Mouse (Mus musculus) kidney, adult 8-10 months (tissue): ENCODE measurements around the gene Cd22.
A peak's percentile ranks its signal among the peaks of the same experiment; 100 is the strongest.
"Not testable (repeated sequence)": the region's sequence is repeated elsewhere in the genome, so short reads cannot be mapped to it uniquely, and the experiment has no call there.

Source experiments
- DNase-seq, 2 experiments: peaks; one replicate each; pipeline ENCODE4 v3.0.0; 2022

The Cd22 gene

DNA sequence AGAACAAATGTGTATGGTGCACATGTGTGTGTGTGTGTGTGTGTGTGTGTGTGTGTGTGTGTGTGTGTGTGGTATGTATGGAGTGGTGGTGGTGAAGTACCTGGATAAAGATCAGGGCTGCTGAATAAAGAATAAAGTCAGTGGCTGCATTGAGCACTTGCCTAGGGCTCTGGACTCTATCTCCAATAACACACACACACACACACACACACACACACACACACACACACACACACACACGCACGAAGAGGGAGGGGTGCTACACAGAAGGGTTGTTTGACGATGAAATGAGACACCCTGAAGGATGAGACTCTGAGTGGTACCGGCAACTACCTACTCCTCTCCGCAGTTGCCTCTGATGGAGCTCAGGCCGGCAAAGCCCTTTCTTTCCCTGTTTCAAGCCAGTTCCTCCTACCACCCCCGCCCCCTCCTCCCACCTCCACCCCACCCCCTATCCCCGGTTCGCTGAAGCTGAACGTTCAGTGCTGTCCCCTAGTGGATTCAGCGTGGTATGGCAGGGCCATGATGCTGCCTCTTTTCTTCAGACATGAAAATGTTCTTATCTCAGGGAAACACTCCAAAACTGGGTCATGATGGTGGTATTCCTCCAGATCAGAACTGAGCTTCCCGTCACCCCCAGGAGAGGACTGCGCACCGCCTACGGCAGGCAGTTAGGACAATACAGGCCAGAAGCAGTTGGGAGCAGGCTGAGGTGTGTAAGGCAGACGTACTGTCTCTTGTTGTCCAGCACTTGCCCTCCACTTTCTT, 20.3 kb downstream of the Cd22 start:
- peak in 1 of 2 experiments; percentile 42 for DNase-seq

DNA sequence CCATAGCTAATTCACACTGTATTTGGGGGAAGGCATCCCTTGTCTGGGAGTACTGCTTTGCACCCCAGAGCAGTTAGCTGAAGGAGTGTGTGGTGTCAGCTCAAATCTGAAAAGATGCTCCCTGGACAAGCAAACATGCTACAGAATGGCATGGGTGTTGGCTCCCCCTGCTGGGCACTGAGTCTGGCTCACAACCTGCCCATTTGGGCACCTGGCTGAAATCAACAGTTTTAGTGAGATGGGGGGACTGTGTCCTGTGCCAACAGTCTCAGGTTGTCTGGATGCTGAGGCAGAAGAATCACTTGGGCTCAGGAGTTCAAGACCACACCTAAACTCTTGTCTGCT, 20.9 kb downstream of the Cd22 start:
- peak; percentile 51 to 84 for DNase-seq

DNA sequence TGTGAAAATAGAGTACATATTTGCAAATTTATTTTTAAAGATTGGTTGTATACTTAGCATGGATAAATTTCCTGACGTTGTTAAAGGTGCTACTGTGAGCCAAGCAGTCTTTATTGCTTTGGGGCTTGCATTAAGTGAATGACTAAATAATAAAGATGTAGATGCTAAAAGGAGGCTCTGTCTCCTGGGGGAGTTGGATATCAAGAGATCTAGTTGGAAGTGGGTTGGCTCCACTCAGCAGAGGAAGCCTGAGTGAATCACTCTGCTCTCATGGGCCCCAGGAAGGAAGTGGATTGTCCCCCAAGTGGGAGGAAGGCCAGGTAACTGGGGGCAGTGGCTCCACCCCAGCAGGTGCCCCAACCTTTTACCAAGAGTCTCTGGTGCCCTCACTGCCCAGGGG, 22.4 kb downstream of the Cd22 start:
- DNase-seq: no peak

DNA sequence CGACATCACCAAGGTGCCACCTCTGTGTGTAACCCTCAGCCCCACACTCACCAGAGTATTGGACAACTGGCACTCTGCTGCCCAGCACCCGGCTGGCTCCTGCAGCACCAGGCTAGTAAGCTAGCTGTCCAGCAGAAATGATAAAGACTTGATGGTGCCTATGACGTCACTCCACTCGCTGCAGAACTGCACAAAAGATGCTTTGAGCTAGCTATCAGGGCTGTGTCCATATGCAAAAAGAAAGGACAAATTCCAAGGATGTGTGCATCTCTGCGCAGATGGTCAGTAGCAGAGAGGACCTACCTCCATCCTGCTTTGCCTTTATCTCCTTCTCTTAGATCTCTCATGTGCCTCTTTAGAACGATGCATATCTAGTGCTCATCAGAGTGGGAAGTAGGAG, 24.1 kb downstream of the Cd22 start, which contains the start of gene Ffar3:
Ffar3 (minus strand) TSS at position 101 of the 400 bp plus-strand sequence.
- DNase-seq: no peak

DNA sequence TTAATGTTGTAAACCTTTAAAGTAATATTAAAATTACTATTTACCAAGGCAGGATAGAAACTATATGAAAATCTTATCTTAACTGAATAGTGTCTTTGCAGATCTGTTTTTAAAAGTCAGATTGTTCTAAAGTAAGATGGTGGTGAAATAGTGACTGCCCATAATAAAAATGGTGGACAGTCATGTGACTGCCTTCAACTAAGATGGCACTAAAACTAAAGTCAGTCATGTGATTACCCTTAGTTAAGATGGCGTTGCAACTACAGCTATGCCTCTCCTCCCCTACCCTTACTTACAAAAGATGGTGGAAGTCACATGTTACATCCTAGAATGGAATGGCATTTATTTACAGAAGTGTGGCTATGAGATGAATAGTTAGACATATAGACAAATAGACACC, 28.7 kb downstream of the Cd22 start:
- no peak for DNase-seq

DNA sequence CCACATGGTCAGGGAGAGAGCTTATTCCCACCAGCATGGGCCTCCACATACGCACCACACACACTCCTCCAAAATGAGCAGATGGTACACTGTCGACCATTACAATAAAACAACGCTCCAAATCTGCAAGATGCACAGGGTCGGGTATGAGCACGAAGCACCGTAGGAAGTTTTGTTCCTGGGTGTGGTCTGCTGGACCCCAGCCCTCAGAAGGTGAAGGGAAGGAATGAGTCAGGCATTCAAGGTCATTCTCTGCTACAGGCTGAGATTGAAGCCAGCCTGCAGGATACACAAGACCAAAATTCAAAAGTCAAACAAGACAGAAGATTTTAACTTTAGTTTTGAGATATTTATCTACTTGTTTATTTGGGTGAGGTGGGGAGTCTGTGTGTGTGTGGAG, 32.2 kb downstream of the Cd22 start:
- DNase-seq: no peak

DNA sequence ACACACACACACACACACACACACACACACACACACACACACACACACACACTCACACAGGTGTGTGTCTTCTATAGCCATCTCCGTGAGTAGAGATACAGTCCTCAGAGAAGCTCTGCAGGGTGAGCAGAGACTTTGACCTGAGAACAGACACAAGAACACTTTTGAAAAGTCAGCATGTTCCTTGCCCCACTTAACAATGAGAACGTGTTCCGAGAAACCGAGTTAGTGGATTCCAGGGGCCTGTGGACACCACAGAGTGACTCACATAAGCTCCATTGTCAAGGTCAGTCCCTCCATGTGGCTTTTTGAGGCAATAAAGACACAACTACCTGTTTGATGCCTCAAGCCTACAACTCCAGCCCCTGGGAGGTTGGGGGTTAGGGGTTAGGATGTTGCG, 32.8 kb downstream of the Cd22 start:
- peak; percentile 35 to 53 for DNase-seq

DNA sequence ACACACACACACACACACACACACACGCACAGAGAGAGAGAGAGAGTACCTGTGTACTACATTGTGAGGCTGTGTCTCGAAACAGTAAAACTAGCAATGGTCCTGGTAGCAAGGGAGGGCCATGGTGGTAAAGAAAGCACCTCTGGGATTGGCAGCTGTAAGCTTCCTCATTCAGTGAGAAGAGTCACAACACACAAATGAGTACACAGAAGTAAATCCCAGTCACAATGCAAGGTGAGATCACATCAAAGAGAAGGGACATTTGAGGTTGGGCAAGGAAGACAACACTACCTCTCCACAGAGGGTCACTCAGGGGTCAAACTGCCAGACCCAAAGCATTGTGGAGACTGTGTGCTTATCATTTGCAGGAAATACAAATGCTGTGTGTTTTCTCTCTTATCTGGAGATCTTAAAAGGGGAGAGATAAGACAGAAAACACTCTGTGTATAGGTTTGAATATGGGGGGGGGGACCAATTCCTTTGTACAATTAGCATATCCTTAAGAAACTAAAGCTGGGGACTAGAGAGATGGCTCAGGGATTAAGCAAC, 33.6 kb downstream of the Cd22 start:
- DNase-seq: no peak

DNA sequence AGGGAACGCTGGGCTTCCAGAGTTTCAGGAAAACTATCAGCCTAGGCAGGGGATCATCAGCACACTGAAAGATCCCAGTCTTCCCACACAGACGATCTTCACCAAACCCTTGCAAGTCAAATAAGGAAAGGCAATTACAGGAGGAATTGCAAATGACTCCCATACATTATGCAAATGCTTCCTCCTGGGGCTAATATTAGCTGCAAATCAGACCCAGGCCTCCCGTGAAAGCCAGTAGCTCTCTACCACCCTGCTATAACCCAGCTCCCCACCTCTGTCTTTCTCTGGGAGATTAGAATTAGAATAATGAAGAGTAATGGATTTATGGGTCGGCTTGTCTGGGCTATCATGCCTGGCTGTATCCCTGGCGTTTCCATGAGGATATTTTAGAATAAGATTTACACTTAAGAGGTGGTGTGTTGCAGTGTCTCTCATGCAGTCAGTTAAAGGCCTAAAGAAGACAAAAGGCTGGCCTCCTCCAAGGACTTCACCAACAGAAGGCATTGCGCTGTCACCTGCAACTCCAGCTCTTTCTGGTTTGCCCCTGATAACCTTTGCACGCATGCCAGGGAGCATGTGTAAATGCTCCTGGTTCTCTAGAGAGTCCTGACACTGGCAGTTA, 35.4 kb downstream of the Cd22 start:
- DNase-seq: no peak

DNA sequence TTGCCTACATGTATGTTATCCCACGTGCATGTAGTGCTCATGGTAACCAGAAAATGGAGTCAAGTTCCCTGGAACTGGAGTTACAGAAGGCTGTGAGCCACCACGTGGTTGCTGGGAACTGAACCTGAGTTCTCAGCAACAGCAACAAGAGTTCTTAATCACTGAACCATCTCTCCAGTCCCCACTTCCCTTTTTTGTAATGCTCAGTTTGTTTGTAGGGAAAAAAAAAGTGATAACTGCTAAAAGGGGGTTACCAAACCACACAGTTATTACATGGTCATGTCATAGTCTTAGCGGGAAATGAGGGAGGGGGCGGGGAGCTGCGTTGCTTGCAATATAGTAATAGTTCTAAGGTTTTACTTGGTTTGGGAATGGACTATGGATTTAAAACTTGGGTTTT, 38.0 kb downstream of the Cd22 start:
- no peak for DNase-seq

DNA sequence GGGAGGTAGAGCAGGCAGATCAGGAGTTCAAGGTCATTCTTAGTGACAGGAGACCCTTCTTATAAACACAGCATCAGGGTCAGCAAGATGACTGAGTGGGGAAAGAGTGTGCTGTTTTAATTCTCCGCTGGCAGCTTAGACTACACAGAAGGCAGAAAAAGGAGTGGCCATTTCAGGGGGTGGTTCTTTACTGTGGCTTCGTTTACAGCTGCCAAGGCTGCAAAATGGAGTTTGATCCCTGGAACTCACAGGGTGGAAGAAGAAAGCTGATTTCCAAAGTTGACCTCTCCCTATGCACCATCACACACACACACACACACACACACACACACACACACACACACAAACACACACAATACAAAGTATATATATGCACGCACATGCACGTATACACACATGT, 38.8 kb downstream of the Cd22 start:
- no peak for DNase-seq

DNA sequence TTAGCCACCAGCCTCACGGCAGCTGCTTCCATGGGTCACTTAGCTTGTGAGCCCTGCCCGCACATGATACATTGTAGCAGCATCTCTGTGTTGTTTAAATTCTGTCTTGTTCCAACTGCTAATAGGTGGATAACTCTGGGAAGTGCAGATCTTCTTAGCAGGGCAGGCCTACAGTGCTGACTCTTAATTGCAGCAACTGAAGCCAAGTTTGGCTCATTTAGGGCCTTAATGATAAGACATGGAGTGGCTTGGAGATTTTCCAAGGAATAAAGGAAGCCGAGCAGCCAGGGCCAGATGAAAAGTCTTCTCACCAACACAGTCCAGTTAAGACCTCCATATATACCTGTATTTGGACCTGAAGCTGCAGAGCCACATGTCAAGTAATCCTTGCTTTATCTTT, 39.8 kb downstream of the Cd22 start:
- DNase-seq: no peak

DNA sequence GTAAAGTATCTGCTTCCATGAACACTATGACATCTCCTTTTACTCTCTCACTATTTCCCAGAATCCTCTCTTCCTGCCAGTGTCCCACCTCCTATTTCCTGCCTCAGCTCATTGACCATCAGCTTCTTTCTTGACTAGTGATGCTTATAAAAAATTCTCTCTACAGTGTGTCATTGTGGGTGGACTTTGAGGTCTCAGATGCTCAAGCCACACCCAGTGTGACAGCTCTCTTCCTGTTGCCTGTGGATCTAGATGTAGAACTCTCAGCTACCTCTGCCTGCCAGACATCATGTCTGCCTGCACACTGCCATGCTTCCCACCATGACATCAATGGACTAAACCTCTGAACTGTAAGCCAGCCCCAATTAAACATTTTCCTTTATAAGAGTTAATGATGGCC, 42.9 kb downstream of the Cd22 start:
- no peak for DNase-seq

DNA sequence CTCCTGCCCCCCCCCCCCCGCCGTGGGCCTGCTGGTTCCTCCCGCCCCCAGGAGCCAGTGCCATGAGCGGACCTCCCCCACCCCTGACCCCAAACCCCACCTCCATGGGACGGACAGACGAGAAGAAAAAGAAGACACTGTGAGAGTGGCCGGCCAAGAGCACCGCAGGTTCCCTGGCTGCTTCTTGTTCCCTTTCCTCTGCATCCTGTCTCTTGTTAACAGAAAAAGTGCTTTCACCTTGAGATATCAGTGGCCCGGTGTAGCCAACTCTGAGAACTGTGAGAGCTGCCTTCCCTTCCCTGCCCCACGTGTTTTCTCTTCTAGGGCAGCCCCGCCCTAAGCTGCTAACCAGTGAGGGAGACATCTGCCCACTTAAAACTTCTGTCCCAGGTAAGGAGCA, 47.5 kb downstream of the Cd22 start:
- DNase-seq: not testable (repeated sequence)

DNA sequence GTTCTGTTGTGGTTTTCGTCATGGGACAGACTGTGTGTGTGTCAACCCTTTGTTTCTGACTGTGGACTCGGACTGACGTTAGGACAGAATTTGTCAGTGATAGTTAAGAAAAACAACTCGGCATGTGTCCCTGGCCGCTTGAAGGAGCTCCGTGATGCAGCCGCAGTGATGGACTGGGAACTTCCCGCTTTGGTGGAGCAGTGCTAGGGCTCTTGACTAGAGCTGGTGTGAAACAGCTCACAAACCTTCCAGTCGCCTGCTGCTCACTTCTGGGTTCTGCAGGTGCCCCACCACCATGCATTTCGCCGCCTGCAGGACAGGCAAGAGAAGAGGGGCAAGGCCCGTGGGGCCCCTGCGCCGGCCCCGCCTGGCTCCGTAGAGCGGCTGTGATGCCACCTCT, 47.9 kb downstream of the Cd22 start:
- no peak for DNase-seq

DNA sequence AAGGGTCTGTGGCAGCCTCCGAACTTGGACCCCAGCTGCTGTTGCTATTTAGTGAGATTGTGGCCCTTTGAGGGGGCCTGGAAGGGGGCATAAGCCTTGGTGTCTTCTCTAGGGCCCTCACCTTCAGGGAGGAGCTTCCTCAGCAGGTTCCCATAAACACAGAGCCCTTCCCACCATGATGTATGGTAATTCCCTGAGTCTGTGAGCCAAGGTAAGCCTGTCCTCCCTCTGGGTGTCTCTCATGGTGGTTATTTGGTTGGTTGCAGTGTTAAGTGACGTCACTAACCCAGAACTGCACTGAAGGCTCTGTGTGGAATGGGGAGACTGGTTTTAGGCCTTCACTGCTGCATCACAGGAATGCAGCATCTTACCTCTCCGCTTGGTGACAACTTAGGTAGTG, 50.7 kb downstream of the Cd22 start:
- DNase-seq: no peak

DNA sequence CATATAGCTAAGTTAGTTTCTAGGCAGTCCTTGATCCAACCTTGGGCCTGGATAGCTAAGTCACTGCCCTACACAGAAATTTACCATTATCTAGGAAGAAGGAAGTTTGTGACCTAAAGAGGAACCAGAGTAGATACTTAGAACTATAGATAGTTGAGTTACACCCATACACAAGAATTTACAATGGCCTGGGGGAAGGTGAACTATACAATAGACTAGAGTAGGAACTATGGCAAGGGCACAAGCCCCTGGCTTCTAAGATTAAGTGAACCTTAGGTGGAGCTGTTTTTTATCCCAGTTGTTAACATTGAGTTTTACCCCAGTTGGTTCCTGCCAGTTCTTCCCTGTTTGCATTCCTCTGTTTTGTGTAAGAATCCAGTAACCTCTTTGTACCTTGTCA, 51.3 kb downstream of the Cd22 start:
- not testable (repeated sequence) for DNase-seq

DNA sequence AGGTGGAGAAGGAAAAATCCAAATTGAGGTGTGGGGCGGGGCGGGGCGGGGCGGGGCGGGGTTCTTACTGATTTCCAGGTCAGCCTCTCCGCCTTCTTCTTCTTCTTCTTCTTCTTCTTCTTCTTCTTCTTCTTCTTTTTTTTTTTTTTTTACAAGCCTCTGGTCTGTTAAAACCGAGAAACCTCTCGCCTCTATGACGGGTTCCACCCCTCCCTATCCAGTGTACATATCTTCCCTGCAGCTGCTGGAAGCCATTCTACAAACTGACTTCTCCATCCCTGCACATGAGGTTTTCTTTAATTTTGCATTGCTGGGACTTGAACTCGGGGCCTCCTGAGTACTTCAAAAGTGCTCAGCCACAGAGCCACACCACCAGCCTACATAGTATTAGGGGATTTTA, 53.5 kb downstream of the Cd22 start:
- DNase-seq: no peak

DNA sequence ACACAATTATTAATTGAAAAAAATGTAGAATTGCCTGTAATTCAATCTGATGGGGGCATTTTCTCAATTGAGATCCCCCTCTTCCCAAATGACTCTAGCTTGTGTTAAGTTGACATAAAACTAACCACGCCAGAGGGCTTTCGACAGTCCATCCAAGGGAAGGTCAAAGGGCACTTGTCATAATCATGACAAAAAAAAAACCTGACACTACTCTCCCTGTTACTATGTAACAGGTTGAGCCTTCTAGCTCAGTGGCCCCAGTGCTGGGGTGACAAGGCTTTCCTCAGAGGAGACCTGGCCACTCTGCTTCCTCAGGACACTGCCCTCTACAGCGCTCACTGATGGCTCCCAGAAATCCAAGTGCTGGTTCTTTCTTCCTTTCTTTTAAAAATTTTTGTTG, 55.8 kb downstream of the Cd22 start:
- DNase-seq: no peak

DNA sequence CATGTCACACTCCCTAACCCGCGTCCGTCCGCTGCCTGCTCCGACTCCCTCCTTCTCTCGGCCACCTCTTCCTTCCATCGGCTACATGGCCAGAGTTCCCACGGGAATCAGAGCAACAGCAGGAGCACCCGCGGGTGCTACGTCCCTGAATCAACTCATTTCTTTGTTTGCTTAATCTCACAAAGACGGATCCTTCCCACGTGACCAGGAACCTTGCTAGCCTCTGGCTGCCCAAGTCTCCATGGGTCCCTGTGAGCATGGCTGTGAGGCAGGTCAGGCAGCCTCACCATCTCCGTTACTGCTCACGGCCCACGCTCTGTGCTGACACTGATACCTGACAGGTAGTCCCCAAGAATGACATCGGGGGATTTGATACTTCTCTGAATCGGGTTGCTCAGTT, 56.5 kb downstream of the Cd22 start, which contains the start of gene Ffar2:
Ffar2 (minus strand) TSS at position 101 of the 400 bp plus-strand sequence.
- no peak for DNase-seq

DNA sequence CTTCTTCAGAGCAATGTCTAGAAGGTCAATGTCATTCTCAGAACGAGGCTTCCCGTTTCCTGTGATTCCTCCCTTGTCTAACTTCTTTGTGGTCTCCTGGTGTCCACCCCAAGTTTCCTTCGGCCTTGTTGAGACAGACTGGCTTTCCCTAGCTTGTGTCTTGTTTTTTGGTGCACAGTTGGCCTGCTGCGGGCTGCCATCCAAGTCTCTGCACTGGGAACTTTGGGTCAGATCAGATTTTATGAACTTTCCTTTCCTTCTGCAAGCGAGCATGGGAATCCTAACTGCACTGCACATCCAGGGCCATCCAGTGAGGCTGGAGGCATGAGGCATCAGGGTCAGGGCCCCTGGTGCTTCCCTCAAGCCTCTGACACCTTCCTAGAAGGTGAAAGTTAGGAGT, 58.6 kb downstream of the Cd22 start:
- DNase-seq: peak in 1 of 2 experiments; percentile 17

DNA sequence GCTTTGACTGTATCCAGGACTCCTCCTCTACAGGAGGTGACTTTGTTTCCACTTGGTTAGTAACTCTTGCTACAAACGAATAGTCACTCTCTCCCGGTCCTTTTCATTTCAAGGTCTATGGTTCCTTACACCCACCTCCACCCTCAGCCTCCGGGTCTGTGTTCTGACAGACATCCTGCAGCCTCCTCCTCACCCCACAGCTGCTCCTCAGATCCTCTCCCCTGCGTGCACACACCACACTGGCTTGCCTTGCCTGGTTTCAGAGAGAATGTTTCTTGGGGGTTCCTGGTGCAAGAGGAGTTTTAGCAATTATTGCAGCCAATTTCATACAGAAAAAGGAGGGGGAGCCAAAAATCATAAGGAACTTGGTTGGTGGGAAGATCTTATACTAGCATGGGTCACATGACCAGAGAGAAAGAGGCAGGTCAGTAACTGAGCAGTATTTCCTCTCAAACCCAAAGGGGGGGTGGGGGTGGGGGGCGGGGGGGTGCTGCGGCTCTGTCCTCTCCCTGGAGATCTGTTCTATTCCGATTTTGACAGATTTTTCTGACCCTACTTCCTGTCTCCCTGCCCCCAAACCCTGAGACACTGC, 59.2 kb downstream of the Cd22 start:
- DNase-seq: no peak

DNA sequence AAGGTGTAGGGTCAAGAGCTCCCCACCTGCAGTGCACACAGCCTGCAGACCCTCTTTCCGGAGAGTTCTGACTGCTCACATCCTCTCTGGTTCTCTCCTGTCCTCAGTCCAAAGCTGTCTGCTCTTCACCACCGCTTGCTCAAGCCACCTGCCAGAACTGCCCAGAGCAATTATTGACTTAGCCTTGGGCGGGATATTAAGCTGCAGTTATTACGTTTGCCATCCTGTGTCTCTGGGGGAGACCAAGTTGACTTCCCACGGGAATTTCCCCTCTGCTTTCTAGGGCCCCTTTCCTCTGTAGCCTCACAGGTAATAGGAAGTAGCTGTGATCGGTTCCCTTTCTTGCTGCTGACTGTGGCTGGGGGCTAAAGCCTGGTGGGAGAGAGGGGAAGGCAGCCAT, 60.0 kb downstream of the Cd22 start:
- no peak for DNase-seq
